Mouse (Mus musculus): ENCODE data around the gene Svop.

Gene Svop

GRCm38 (mm10) chr5:114091057-114091807, at the start of gene Svop:
Svop (minus strand) TSS chr5:114091570.
- in situ Hi-C loops (cut with MboI; ENCODE audit: unreplicated experiment in 2 of 2) = no loop called here

DNA sequence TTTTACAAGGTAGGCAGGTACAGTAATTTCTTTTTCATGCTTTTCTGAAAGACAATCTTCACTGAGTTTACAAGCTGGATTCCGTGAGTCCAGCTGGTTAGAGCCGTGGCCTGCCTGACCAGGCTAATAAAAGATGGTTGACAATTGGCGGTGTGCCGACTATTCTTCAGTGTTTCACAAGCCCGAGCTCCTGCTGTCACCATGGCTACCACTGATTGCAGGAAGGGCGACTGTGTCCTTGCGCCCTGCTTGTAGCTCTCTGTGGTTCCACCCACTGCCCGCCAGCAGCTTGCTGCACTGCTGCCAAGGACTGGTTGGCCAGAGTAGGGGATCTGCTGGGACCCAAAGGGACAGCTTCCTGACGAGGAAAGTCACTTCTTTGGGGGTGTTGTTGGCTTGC, 47.8 kb upstream of the Svop start:
- in situ Hi-C loops (cut with MboI; ENCODE audit: unreplicated experiment in 2 of 2) = no loop called here

DNA sequence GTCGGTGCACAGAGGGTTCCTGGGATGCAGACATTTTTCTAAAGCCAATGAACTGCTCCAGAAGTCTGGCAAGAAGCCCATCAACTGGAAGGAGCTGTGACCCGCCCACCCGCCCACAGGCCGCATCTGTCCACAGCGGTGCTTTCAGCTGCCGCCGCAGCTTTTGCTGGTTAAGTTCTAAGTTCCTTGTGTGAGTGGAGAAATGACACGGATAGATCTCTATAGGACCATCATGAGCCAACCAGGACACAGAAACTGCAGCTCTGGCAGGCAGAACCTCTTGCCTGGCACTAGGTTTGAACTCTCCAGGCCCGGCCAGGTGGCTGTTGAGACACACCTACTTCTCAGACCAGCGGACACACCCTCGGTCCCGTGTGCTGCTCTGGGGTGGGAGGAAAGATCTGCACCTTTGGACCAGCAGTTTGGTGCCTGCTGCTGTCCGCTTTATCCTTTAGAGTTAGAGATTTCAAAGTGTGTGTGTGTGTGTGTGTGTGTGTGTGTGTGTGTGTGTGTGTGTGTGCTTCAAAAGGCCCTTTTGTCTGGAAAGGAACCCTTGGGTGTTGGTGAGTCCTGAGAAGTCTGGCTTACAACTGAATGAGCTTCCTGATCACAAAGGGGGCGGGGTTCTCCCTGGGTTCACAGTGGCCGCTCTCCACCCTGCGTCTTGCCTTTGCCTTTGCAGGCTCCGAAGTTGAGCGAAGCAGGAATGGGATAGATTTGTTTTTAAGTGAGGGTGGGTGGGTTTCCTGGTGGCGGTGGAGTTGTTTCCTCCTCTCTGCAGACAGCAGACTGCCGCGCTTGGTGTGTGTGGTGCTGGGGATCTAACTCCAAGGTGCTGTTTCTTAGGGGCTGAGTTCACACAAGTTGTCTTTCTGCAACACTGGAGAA, 47.2 kb upstream of the Svop start:
- in situ Hi-C loops (cut with MboI; ENCODE audit: unreplicated experiment in 2 of 2) = no loop called here

DNA sequence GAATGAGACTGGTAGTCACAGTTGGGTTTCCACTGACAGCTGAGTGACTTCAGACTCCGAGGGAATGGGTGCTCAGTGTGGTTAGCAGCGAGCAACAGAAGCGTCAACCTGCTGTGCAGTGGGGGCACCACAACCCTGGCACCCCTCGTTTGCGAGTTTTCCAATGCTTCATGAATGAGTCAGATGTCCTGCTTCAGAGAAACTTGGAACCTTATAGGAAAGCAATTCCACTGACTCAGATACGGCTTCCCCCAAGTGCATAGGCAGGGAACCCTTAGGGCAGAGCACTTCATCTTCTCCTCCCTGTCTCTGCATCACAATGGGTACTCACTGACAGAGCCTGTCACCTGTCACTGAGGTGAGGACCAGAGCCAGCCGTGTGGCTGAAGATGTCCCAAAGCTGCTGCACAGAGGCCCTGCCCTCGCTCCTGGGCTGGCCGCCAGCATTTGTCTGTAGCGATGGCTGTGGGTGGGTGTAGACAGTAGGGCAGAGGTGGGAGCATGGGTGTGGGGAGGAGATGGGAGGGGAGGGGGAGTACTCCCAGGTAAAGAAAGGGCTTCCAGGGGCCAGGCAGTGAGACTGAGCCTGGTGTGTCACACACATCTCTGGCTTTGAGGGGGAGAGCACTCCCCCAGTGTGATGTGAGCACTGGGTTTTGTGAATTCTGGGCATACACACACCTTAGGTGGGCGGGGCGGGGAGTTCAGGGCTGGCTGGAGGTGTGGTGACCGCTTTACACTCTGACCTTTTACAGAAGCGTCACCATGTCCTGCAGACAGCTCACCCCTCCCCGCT, 46.3 kb upstream of the Svop start:
- in situ Hi-C loops (cut with MboI; ENCODE audit: unreplicated experiment in 2 of 2) = no loop called here

GRCm38 (mm10) chr5:114135516-114135915, 44.1 kb upstream of the Svop start:
- in situ Hi-C loops (cut with MboI; ENCODE audit: unreplicated experiment in 2 of 2) = no loop called here

GRCm38 (mm10) chr5:114134091-114134534, 42.7 kb upstream of the Svop start:
- in situ Hi-C loops (cut with MboI; ENCODE audit: unreplicated experiment in 2 of 2) = no loop called here

GRCm38 (mm10) chr5:114132841-114133240, 41.5 kb upstream of the Svop start:
- in situ Hi-C loops (cut with MboI; ENCODE audit: unreplicated experiment in 2 of 2) = no loop called here

DNA sequence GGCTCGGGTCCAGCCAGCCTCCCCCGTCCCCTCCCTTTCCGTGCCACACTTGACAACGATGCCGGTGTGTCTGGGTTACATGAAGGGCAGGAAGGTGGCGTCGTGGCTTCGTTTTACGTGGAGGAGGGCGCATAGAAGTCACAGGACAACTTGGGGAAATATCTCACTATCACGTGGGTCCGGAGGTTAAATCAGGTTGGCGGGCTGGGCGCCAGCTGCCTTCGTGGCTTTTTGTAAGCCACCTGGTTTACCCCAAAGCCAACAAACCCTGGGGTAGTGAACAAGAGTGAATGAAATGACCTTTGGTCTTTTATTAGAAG, 40.1 kb upstream of the Svop start:
- in situ Hi-C loops (cut with MboI; ENCODE audit: unreplicated experiment in 2 of 2) = no loop called here

DNA sequence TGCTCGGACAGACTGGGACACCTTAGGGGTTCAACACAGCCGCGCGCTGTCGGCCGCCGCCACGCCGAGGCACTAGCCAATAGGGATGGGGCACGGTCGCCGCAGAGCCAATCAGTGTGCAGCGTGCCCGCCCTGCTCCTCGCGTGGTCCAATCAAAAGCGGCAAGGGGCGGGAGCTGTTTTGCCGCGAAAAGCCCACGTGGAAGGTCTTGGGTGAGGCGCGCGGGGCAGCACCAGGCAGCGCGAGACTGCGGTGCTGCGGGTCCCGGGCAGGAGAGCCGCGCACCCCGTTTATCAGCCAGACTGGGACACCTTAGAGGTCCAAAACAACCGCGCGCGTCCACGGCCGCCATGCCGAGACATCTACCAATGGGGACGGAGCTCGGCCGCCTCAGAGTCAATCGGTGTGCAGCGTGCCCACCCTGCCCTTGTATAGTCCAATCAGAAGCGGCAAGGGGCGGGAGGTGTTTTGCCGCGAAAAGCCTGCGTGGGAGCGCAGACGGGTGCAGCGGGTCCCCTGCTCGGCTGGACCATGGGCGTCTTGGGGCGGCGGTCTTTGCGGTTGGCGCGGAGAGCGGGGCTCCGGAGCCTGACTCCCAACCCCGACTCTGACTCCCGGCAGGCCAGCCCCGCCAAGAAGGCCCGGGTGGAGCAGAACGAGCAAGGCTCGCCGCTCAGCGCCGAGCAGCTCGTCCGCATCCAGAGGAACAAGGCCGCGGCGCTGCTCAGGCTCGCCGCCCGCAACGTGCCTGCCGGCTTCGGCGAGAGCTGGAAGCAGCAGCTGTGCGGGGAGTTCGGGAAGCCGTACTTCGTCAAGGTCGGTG, 39.5 kb upstream of the Svop start:
- in situ Hi-C loops (cut with MboI; ENCODE audit: unreplicated experiment in 2 of 2) = no loop called here

DNA sequence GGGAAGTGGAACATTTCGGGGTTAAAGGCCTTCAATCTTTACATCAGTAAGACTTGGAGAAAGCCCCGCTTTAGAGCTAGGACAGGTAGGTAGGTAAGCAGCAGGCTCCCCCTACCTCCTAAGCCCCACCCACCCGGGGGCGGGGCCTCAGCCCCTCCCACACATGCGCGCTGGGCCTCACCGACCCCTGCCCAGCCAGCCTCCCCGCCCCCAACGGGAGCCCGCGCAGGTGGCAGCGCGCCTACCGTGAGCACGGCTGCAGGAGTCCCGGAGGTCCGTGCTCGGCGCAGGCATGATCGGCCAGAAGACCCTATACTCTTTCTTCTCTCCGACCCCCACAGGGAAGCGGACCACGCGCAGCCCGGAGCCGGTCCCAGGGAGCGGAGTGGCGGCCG, 38.8 kb upstream of the Svop start, which contains the start of gene Ung:
TSS of gene Ung (plus strand) at position 176 of the 395 bp plus-strand sequence.
- in situ Hi-C loops (cut with MboI; ENCODE audit: unreplicated experiment in 2 of 2) = no loop called here

DNA sequence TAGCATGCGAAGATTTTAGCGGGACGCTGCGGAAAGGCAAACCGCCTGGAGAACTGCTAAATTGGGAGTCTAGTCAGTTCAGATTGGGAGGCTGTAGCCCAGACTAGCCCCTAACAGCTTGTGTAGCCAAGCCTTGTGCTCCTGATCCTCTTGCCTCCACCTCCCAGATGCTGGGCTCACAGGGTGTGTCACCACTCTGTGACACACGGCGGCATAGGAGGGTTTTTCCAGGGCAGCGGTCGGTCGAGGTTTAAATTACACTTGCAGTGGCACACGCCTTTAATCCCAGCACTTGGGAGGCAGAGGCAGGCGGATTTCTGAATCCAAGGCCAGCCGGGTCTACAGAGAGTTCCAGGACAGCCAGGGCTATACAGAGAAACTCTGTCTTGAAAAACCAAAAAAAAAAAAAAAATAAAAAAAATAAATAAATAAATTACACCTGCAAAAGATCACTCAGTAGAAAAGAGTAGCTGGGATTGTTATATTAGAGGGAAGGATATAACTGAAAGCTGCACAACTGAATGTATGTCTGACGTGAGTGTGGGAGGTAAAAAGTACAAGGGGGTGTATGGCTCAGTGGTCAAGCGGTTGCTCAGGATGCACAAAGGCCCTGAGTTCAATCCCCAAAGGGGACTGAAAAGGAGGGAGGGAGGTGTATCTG, 38.3 kb upstream of the Svop start:
- in situ Hi-C loops (cut with MboI; ENCODE audit: unreplicated experiment in 2 of 2) = no loop called here

DNA sequence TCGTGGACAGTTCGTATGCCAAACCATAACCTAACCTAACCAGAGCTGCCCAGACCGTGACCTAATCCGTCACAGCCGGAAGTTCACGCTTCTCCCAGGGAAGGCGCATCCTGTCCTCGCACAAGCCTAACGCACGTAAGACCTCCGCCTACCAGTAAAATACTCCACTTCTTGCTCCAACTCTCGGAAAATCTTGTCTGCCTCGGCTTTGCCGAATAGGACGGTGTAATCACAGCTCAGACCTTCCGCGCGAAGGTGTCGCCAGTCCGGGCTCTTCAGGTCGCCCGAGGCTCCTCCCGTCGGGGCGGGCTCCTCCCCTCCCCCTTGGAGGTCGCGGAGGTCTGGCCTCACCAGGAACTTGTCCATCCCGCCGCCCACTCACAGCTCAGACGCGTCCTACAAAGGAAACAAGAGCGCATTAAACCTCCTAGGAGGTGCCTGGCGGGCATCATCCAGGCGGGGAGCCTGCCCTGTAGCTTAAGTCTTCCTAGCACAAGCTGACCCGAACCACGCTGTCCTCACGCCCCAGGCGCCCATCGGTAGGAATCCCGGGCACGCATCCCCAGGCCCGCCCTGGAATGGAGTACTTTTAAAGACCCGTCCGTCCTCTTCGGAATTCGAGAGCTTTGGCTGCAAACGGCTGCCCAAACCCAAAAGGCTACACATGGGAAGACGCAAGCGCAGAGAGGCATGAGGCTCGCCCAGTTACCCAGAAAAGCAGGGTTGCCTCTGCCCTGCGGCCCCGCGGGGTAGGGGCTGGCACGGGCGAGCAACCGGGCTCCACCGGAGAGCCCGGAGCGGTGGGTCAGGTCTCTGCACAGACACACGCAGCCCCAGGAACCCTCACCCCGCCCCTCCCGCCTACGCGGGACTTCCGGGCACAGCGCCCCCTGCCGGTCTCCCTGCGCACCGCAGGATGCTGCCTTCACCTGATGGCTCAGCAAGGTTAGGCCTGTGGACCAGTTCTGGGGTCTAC, 36.3 kb upstream of the Svop start, which contains the start of gene Alkbh2:
TSS of gene Alkbh2 (minus strand) at position 845 of the 976 bp plus-strand sequence.
- in situ Hi-C loops (cut with MboI; ENCODE audit: unreplicated experiment in 2 of 2) = no loop called here

DNA sequence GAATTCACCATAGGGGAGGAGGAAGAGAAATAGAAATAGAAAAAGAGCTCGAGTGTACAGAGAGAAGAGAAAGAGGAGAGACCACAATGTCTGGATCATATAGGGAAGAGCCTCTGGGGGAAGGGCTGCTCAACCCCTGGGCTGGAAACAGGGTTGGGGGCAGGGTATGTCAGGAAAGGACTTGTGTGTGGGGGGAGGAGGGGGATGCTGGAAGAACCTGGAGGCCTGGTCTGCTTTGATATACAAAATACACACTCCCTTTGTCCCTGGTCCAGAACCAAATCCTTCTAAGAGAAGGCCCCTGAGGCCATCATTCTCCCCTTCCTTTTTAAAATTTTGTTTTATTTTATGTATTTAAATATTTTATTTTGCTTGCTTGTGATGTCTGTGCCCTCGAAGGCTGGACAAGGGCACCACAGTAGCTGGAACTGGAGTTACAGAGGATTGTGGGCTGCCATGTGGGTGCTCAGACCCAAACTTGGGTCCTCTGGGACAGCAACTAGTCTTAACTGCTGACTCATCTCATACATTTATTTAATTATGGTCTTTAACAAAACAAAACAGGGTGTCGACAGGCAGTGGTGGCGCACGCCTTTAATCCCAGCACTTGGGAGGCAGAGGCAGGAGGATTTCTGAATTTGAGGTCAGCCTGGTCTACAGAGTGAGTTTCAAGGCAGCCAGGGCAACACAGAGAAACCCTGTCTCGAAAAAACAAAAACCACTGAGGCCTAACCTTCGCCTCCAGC, 35.3 kb upstream of the Svop start:
- in situ Hi-C loops (cut with MboI; ENCODE audit: unreplicated experiment in 2 of 2) = no loop called here

- in situ Hi-C loops (cut with MboI; ENCODE audit: unreplicated experiment in 2 of 2) = no loop called here
These were observed 34.6 kb upstream of the Svop start for GRCm38 (mm10) chr5:114126008-114126407.

DNA sequence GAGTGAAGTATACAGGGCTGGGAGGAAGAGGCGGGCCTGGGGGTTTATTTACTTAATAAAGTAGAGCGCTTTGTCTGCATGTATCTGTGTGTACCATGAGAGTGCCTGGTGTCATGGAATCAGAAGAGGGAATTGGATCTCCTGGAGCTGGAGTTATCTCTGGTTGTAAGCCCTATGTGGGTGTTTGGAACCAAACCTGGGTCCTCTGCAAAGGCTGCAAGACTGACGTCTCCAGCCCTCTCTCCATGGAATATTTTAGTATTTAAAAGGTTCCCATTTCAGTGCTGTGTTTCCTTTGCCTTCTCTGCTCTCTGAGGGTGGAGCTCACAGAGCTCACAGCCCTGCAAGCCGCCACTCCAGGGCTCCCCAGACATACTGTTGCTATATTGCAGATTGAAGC, 28.4 kb upstream of the Svop start:
- in situ Hi-C loops (cut with MboI; ENCODE audit: unreplicated experiment in 2 of 2) = no loop called here

DNA sequence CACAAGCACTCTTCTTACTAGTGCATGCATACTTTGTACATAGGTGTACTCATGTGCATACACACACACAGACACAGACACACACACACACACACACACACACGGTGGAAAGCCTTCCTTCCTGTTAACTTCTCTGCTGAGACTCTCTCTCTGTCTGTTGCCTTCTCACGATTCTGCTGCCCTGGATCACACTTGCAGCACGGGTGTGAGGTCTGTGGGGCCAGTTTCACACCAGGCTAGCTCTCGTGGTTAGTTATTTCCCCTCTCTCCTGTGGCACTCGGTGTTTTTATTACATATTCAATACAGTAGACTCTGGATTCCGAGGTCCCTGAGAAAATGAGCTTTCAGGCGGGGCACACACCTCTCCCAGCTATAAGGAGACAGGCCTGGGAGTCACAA, 25.2 kb upstream of the Svop start:
- in situ Hi-C loops (cut with MboI; ENCODE audit: unreplicated experiment in 2 of 2) = no loop called here

- in situ Hi-C loops (cut with MboI; ENCODE audit: unreplicated experiment in 2 of 2) = no loop called here
These were observed 23.7 kb upstream of the Svop start for GRCm38 (mm10) chr5:114115030-114115429.

DNA sequence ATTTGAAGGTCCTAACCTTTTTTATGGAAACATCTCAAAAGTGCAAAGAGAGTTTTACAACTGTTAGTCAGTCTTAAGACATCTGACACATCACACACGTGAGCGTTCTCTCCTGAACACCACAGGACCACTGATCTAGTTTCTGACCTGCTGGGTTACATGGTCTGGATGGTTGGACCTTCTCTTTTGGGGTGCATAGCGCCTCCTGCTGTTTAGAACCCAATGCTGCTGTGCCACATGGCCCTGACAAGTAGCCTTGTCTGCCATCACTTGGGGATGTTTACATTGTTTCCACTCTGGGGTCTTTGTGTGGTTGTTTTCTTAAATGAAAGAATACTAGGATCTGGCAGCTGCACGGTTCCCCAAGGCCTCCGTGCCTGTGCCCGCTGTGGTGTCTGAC, 22.0 kb upstream of the Svop start:
- in situ Hi-C loops (cut with MboI; ENCODE audit: unreplicated experiment in 2 of 2) = no loop called here

Data from v-Abl transformed pro-B cells (cell line).